Mouse (Mus musculus): ENCODE data around the gene Pomc. TPM values are rescaled to one million over a fixed set of nuclear protein-coding genes. Genes with fewer than 3 reads are reported as not detected.

Pomc gene
- 13.1 and 24.1 TPM in 2 replicates for polyA plus RNA-seq (2015; fragmentation: Nextera tagmentation; extraction: Ambion mirVana)

DNA sequence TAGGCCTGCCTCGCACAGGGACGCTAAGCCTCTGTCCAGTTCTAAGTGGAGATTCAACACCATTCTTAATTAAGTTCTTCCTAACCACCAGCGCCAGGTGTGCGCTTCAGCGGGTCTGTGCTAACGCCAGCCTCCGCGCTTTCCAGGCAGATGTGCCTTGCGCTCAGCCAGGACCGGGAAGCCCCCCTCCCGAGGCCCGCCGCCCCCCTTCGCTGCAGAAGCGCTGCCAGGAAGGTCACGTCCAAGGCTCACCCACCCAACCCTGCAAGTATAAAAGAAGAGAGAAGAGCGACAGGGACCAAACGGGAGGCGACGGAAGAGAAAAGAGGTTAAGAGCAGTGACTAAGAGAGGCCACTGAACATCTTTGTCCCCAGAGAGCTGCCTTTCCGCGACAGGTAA lies at the start of gene Pomc:
Pomc (plus strand) TSS at position 301 of the 400 bp plus-strand sequence.
- H3K9me3 ChIP-seq (replicated peaks): no peaks in the 10 kb centered on the region
- no peak for ATAC-seq
- no peak within 1 kb of the TSS for H3K4me3 ChIP-seq
- H3K9ac ChIP-seq: no peak within 1 kb of the TSS
- 16% methylated on average over 22 of the region's 22 CpGs for WGBS
- H3K27ac ChIP-seq: no peak within 1 kb of the TSS
- peaks cover 33% of the 10 kb centered on the region for H3K27me3 ChIP-seq
- no peaks in the 10 kb centered on the region for H3K36me3 ChIP-seq (ENCODE audit: poor library complexity, severe bottlenecking)
- no peak within 1 kb of the TSS for H3K4me2 ChIP-seq
- H3K4me1 ChIP-seq: 0 out of 2 replicates have a peak, but pooled peaks cover 3% of the 10 kb centered on the region

DNA sequence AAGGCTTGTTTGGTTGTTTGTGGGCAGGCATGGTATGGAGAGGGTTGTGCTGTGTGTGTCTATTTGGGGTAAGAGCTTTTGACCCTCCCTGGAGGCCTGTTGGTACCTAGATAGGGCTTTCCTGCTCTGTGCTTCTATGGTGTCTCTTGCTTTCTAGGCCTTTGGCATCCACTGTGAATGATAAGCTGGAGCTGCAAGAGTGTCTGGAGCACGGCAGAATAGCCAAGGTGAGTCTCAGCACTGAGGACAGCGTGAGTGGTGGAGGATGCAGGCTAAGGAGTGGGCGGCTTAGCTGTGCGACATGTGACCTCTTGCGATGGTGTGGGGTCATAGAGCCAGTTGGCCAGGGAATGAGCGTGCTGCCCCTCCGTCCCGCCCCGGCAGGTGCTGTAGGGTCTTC lies 49.3 kb upstream of the Pomc start:
- WGBS: 97% methylated on average over 9 of the region's 9 CpGs
- ATAC-seq: no peak
- Histone ChIP-seq H3K27me3 (no peaks in the 10 kb centered on the region), H3K4me1 (no peaks in the 10 kb centered on the region), H3K4me2 (no peak overlapping the region), H3K27ac (no peak overlapping the region), H3K9ac (no peak overlapping the region), H3K36me3 (ENCODE audit: poor library complexity, severe bottlenecking) (peaks cover 94% of the 10 kb centered on the region), H3K4me3 (no peak overlapping the region), H3K9me3 (replicated peaks) (no peaks in the 10 kb centered on the region)

DNA sequence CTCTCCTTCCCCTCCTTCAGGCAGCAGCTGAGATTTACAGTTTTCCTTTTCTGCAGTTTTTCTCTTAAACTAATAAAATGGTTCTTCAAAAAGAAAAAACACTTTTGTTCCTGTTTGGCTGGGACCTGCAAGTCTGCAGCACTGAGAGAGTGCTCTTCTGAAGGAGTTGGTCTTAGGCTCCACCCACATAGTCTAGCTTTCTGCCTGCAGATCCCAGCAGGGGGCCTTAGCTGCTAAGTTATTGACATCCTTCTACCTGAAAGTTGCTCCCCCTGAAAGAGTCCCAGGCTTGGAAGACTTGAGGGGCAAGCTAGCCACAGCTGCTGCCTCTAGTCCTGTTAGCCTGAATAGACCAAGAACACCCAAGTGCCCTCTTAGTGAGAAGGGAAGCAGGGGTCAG lies 48.4 kb upstream of the Pomc start:
- ATAC-seq: no peak
- Histone ChIP-seq H3K4me2 (no peak overlapping the region), H3K36me3 (ENCODE audit: poor library complexity, severe bottlenecking) (peaks cover 94% of the 10 kb centered on the region), H3K9ac (no peak overlapping the region), H3K9me3 (replicated peaks) (no peaks in the 10 kb centered on the region), H3K4me3 (no peak overlapping the region), H3K27me3 (no peaks in the 10 kb centered on the region), H3K4me1 (no peaks in the 10 kb centered on the region), H3K27ac (no peak overlapping the region)

DNA sequence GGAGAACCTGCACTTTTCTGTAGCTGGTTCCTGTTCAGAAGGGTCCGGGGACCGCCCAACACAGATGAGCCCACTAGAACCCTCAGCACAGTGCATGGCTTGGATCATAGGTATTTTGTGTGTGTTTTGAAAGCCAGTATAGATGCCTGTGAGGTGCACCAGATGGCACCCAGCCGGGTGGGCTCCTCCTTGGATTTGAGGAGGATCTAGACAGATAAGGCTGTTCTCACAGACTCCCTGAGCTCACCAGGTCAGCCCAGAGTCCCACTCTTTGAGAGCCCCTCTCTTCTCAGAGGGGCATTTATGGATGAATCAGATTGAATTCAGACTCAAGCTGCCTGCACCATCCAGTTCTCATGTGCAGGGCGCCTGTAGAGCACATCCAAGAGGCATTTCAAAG lies 47.7 kb upstream of the Pomc start:
- 83% methylated on average over 4 of the region's 4 CpGs for WGBS

DNA sequence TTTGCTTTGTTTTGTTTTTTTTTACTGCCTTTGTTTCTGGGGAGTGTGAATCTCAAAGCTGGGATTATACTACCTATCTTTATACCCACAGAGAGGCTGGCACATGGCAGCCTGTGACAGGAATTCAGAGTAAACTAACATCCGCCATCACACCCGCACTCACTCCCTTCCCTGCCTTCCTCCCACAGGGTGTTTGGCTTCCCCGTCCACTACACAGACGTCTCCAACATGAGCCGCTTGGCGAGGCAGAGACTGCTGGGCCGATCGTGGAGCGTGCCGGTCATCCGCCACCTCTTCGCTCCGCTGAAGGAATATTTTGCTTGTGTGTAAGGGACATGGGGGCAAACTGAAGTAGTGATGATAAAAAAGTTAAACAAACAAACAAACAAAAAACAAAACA lies 47.3 kb upstream of the Pomc start:
- H3K9me3 ChIP-seq (replicated peaks): no peaks in the 10 kb centered on the region

More for the DNA sequence above, 47.7 kb upstream of the Pomc start:
- Histone ChIP-seq H3K4me1 (no peaks in the 10 kb centered on the region), H3K36me3 (ENCODE audit: poor library complexity, severe bottlenecking) (peaks cover 92% of the 10 kb centered on the region), H3K4me3 (no peak overlapping the region), H3K9me3 (replicated peaks) (no peaks in the 10 kb centered on the region), H3K4me2 (no peak overlapping the region), H3K9ac (no peak overlapping the region), H3K27ac (no peak overlapping the region), H3K27me3 (no peaks in the 10 kb centered on the region)
- no peak for ATAC-seq

DNA sequence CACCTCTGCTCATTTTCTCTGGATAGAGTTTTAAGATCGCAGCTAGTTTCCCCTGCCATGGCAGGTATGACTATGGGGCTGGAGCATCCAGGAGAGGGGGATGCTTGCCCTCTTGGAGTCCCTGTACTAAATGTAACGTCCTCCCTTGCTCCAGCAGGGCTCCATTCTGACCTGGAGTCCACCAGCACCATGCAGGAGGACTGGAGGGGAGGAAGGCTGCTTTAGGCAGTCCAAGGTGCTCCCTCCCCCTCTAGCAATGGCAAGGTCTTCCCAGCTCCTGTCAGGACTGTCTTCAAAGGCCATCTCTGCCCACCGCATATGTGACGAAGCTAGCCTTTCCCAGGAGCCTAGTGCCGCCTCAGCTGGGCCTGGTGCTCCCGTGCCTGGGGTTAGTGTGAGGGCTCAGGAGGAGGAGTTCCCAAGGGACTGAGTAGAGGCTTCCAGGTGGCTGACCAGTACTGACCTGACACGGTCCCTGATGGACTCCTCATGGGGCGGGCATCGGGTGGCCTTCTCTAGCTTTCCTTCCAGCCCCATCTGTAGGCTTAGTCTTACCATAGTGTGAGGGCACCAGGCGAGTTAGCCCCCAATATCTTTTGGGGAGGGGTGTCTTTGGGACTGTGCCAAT lies 44.2 kb upstream of the Pomc start:
- Histone ChIP-seq H3K9me3 (replicated peaks) (no peaks in the 10 kb centered on the region), H3K9ac (no peak overlapping the region), H3K4me1 (no peaks in the 10 kb centered on the region), H3K27me3 (no peaks in the 10 kb centered on the region), H3K4me2 (no peak overlapping the region), H3K27ac (no peak overlapping the region), H3K36me3 (ENCODE audit: poor library complexity, severe bottlenecking) (peaks cover 71% of the 10 kb centered on the region), H3K4me3 (no peak overlapping the region)
- ATAC-seq: 0 out of 2 replicates have a peak, but pooled peaks have one; percentile 17
- WGBS: 78% methylated on average over 10 of the region's 10 CpGs

More for the DNA sequence above, 47.3 kb upstream of the Pomc start:
- Histone ChIP-seq H3K4me2 (no peak overlapping the region), H3K9ac (no peak overlapping the region), H3K4me3 (no peak overlapping the region), H3K36me3 (ENCODE audit: poor library complexity, severe bottlenecking) (peaks cover 91% of the 10 kb centered on the region), H3K27ac (no peak overlapping the region), H3K4me1 (no peaks in the 10 kb centered on the region), H3K27me3 (no peaks in the 10 kb centered on the region)
- no peak for ATAC-seq
- WGBS: 76% methylated on average over 13 of the region's 13 CpGs

DNA sequence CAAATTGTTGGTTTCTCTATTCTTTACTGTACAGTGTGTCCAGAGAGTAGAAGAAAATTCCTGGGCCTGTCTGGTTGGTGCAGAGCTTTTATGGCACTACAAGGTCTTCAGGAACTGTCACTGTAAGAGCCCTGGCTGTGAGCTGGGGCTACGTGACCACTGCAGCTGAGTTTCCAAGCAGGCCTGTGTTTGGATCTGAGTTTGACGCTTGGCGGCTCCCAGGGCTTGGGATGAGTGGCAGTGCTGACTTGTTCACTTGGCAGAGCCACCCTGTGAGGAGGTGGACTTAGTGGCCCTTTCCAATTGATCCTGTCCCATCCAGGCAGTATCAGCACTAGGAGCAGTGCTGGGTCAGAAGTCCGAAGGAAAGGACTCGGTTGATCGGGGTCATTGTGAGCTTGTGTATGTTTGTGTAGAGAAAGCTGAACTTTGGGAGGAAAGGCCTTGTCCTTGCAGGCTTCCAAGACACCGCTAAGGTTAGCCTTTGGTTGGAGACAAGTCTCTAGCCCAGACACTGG lies 42.9 kb upstream of the Pomc start:
- WGBS: 94% methylated on average over 7 of the region's 7 CpGs
- Histone ChIP-seq H3K4me3 (no peak overlapping the region), H3K4me1 (no peaks in the 10 kb centered on the region), H3K9me3 (replicated peaks) (no peaks in the 10 kb centered on the region), H3K9ac (no peak overlapping the region), H3K4me2 (no peak overlapping the region), H3K27me3 (no peaks in the 10 kb centered on the region), H3K36me3 (ENCODE audit: poor library complexity, severe bottlenecking) (peaks cover 58% of the 10 kb centered on the region), H3K27ac (no peak overlapping the region)
- ATAC-seq: no peak

DNA sequence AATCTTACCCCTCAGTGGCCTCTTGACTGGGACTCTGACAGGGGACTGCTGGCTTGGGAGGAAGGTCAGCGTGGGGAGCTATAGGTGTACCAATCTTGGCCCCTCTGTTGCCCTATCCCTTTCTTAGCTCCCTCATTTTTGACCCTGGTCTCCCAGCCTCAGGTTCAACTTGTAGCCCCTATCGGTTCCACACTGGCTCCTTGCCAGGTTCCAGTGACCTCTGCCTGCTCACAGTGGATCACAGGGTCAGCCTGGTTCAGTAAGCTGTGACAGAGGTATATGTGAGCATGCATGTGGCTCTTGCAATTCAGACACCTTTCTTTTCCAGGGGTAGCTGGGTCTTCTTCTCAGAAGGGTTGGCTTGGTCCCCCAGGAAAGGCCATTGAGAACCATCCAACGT lies 38.9 kb upstream of the Pomc start:
- peaks cover 20% of the 10 kb centered on the region; the same call in 1 of the 2 replicates for H3K36me3 ChIP-seq (ENCODE audit: poor library complexity, severe bottlenecking)
- H3K4me3 ChIP-seq: no peak overlapping the region
- no peak overlapping the region for H3K9ac ChIP-seq
- peaks cover 9% of the 10 kb centered on the region for H3K4me1 ChIP-seq
- H3K27me3 ChIP-seq: no peaks in the 10 kb centered on the region
- no peaks in the 10 kb centered on the region for H3K9me3 ChIP-seq (replicated peaks)
- no peak overlapping the region for H3K27ac ChIP-seq
- no peak for ATAC-seq
- no peak overlapping the region for H3K4me2 ChIP-seq
- WGBS: 84% methylated on average over 3 of the region's 3 CpGs

DNA sequence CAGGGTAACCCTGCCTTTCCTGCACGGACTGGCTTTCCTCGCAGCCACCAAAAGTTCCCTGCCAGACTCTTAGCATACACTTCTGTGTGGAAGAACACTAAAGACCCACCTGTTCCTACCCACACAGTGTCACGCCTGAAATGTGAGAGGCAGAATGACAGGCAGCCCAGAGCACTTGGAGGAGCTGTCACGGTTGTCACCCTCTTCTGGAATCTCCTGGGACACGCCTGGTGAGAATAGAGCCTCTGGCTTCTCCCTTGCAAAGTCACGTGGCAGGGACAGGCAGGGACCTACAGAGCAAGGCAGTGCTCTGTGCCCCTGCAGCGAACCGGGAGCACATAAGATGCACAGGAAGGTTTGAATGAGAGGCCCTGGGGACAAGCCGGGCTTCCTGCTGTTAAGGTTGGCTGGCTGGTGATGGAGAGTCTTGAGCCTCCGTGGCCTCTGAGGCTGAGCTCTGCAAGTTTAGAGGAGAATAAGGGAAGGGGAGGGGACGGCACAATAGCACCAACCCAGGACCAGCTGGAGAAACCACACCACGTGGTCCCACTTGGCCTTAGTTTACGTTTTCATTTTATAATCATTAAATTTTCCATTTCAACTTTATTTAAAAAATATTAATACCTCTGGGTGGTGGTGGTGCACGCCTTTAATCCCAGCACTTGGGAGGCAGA lies 36.9 kb upstream of the Pomc start:
- H3K4me2 ChIP-seq: no peak overlapping the region
- H3K36me3 ChIP-seq (ENCODE audit: poor library complexity, severe bottlenecking): peaks cover 9% of the 10 kb centered on the region; the same call in 1 of the 2 replicates
- H3K27ac ChIP-seq: no peak overlapping the region
- H3K4me1 ChIP-seq: peaks cover 18% of the 10 kb centered on the region
- peak; percentile 75 for ATAC-seq
- H3K9ac ChIP-seq: peak overlapping the region; percentile 12; the same call in 1 of the 2 replicates
- WGBS: 26% methylated on average over 14 of the region's 14 CpGs
- no peak overlapping the region for H3K4me3 ChIP-seq
- no peaks in the 10 kb centered on the region for H3K27me3 ChIP-seq
- H3K9me3 ChIP-seq (replicated peaks): no peaks in the 10 kb centered on the region

DNA sequence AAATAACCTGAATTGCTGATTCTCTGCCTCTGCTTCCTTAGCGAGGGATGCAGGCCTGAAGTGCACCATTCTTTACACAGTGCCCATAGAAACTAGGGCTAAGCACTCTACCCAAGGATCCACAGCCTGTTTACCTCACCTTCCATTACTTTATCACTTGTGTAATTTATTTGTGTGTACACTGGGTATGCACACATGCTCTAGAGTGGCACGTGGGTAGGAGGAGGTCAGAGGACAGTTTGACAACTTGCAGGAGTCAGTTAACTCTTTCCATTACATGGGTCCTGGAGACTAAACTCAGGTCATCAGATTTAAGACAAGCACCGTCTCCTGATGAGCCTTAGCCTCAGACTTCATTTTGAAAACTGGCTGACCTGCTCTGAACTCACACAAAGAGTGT lies 36.2 kb upstream of the Pomc start:
- H3K9ac ChIP-seq: no peak overlapping the region
- WGBS: 76% methylated on average over 3 of the region's 3 CpGs

DNA sequence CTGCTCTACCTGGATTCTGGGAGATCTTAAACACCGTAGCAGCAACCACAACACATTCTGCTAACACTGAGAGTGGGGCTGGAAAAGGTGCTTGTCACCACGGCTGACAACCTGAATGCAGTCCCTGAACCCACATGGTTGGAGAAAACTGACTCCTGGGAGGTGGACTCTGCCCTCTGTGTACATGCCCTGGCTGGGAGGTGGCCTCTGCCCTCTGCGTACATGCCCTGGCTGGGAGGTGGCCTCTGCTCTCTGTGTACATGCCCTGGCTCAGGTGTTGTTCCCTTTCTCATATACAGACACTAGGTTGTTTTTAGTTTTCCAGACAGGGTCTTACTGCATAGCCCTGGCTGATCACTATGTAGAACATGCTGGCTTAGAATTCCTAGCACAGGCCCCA lies 35.3 kb upstream of the Pomc start:
- H3K4me1 ChIP-seq: peaks cover 18% of the 10 kb centered on the region
- H3K4me3 ChIP-seq: no peak overlapping the region
- H3K4me2 ChIP-seq: no peak overlapping the region
- H3K27ac ChIP-seq: no peak overlapping the region
- no peak for ATAC-seq
- no peak overlapping the region for H3K9ac ChIP-seq
- H3K36me3 ChIP-seq (ENCODE audit: poor library complexity, severe bottlenecking): 0 out of 2 replicates have a peak, but pooled peaks cover 6% of the 10 kb centered on the region
- no peaks in the 10 kb centered on the region for H3K27me3 ChIP-seq
- 93% methylated on average over 3 of the region's 3 CpGs for WGBS
- H3K9me3 ChIP-seq (replicated peaks): no peaks in the 10 kb centered on the region

More for the DNA sequence above, 36.2 kb upstream of the Pomc start:
- Histone ChIP-seq H3K9me3 (replicated peaks) (no peaks in the 10 kb centered on the region), H3K27ac (no peak overlapping the region), H3K36me3 (ENCODE audit: poor library complexity, severe bottlenecking) (peaks cover 9% of the 10 kb centered on the region; the same call in 1 of the 2 replicates), H3K4me1 (peaks cover 18% of the 10 kb centered on the region), H3K27me3 (no peaks in the 10 kb centered on the region), H3K4me3 (no peak overlapping the region), H3K4me2 (no peak overlapping the region)
- ATAC-seq: no peak

DNA sequence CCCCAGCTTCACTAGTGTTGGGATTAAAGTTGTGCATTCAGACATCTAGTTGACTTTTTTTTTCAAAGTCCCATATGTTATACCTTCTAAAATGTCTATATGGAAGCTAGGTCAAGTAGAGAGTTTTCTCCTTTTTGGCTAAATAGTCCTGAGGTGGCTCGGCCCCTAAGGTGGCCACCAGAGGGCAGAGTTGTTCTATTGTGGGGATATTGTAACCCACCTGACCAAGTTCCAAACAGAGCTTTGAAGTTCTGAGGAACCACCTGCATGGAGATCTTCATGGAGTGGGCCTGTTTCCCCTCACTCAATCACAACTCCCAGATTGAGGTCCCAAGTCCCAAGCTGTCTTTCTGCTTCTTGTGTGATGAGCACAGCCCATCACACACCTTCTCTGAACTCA lies 28.6 kb upstream of the Pomc start:
- Histone ChIP-seq H3K36me3 (ENCODE audit: poor library complexity, severe bottlenecking) (no peaks in the 10 kb centered on the region), H3K4me2 (no peak overlapping the region), H3K4me3 (no peak overlapping the region), H3K27ac (no peak overlapping the region), H3K9me3 (replicated peaks) (no peaks in the 10 kb centered on the region), H3K9ac (no peak overlapping the region), H3K27me3 (no peaks in the 10 kb centered on the region), H3K4me1 (peaks cover 8% of the 10 kb centered on the region; the same call in 1 of the 2 replicates)
- WGBS: 0% methylated on average over 1 of the region's 1 CpGs
- peak; percentile 68; the same call in 1 of the 2 replicates for ATAC-seq

Measured in forebrain, embryonic 13.5 days (tissue).